28 mouse cellular contexts compared by ENCODE assay signal in genomic region chr7:49348636-49349035, GRCm38 (mm10).
DNase-seq lines count a peak whose midpoint lies in the region; ATAC-seq and TF ChIP-seq lines count a peak whose summit lies in the region.
"Had no signal": no experiment of that assay in that cellular context is flagged by ENCODE, and none has a peak within 500 bp of the region (broad histone marks: within the 10 kb centered on the region; RNA-seq: fewer than 3 reads in every experiment).

No protein-coding gene starts in this region.

- H3K4me3 ChIP-seq in forebrain, embryonic 16.5 days (replicated peaks; ENCODE audit: low read length) = no peak overlapping the region
- H3K4me3 ChIP-seq in forebrain, embryonic 14.5 days (ENCODE audit: low read depth, low read length) = no peak overlapping the region
- H3K4me3 ChIP-seq in E14TG2a.4 (replicated peaks; ENCODE audit: low read length) (peak overlapping the region; percentile 65), ES-E14 (ENCODE audit: insufficient read depth in 1 of 2, low read depth in 1 of 2, low read length in 2 of 2, poor library complexity in 1 of 2, severe bottlenecking in 1 of 2) (peak overlapping the region; percentile 20 to 48; a peak in 3 of 4 replicates)
- H3K4me3 ChIP-seq: embryonic facial prominence, embryonic 10.5 days; embryonic facial prominence, embryonic 13.5 days; erythroblast, embryonic 14.5 days; forebrain, embryonic 12.5 days; gastrocnemius, adult 2 months had no signal

- DNase-seq in forebrain, embryonic 14.5 days (ENCODE audit: low spot score) = no peak
- DNase-seq in ES-E14 (ENCODE audit: low read depth, low spot score) = no peak
- DNase-seq in MN1 (ENCODE audit: low spot score) = no peak
- no peak for DNase-seq in cerebellum, adult 11-12 months
- DNase-seq: adrenal gland, postnatal 10 days; adrenal gland, postnatal 36 days; cerebellum, adult 2 months; cerebellum, postnatal 10 days; cerebellum, postnatal 36 days; embryo, embryonic 11 days; forebrain, postnatal 0 days; gastrocnemius, adult 2 months; gastrocnemius, postnatal 14 days; heart, adult 11 months; heart, postnatal 36 days; kidney, adult 18-20 months; kidney, adult 9 months had no signal

- H3K9me3 ChIP-seq in forebrain, embryonic 16.5 days (ENCODE audit: control insufficient read depth, low read length) = no peaks in the 10 kb centered on the region
- H3K9me3 ChIP-seq in forebrain, embryonic 14.5 days (replicated peaks; ENCODE audit: control insufficient read depth, low read length) = no peaks in the 10 kb centered on the region
- H3K9me3 ChIP-seq in E14TG2a.4 (ENCODE audit: low read length) = no peaks in the 10 kb centered on the region
- H3K9me3 ChIP-seq in ES-E14 (ENCODE audit: control insufficient read depth, insufficient read depth, low read depth, low read length) = no peaks in the 10 kb centered on the region
- H3K9me3 ChIP-seq: embryonic facial prominence, embryonic 10.5 days; embryonic facial prominence, embryonic 13.5 days; forebrain, embryonic 12.5 days had no signal

- H3K4me2 ChIP-seq in forebrain, embryonic 16.5 days (ENCODE audit: low read length) = no peak overlapping the region
- H3K4me2 ChIP-seq in forebrain, embryonic 14.5 days (ENCODE audit: low read length) = no peak overlapping the region
- H3K4me2 ChIP-seq: embryonic facial prominence, embryonic 13.5 days; forebrain, embryonic 12.5 days; heart, embryonic 11.5 days had no signal

- H3K36me3 ChIP-seq in forebrain, embryonic 16.5 days (ENCODE audit: control insufficient read depth, insufficient read depth) = no peaks in the 10 kb centered on the region
- H3K36me3 ChIP-seq in forebrain, embryonic 14.5 days (ENCODE audit: control insufficient read depth, insufficient read depth, low read length) = no peaks in the 10 kb centered on the region
- H3K36me3 ChIP-seq in E14TG2a.4 (ENCODE audit: insufficient read depth, low read length) (no peaks in the 10 kb centered on the region), ES-E14 (ENCODE audit: control insufficient read depth, insufficient read depth, low read length, poor library complexity, severe bottlenecking) (no peaks in the 10 kb centered on the region)
- H3K36me3 ChIP-seq: embryonic facial prominence, embryonic 10.5 days; embryonic facial prominence, embryonic 13.5 days; forebrain, embryonic 12.5 days; G1E had no signal

- ATAC-seq in forebrain, embryonic 16.5 days = peak; percentile 35; the same call in 1 of the 2 replicates
- ATAC-seq in forebrain, embryonic 14.5 days = no peak
- ATAC-seq: forebrain, postnatal 0 days; hindbrain, embryonic 16.5 days; inflammation-experienced regulatory T-cells, adult 6 months; intestine, embryonic 16.5 days had no signal

- peaks cover 9% of the 10 kb centered on the region for H3K4me1 ChIP-seq in forebrain, embryonic 16.5 days (replicated peaks; ENCODE audit: control insufficient read depth, insufficient read depth, low read length)
- H3K4me1 ChIP-seq in forebrain, embryonic 14.5 days (ENCODE audit: control insufficient read depth, insufficient read depth, low read length) = peaks cover 9% of the 10 kb centered on the region; the same call in 1 of the 2 replicates
- H3K4me1 ChIP-seq in E14TG2a.4 (replicated peaks; ENCODE audit: low read depth, low read length) = peaks cover 79% of the 10 kb centered on the region
- peaks cover 16 to 36% of the 10 kb centered on the region in 2 experiments; a peak in 3 of 4 replicates for H3K4me1 ChIP-seq in ES-E14 (ENCODE audit: control insufficient read depth in 2 of 2, insufficient read depth in 2 of 2, low read length in 2 of 2, poor library complexity in 1 of 2)

- no peak overlapping the region for H3K9ac ChIP-seq in forebrain, embryonic 16.5 days (replicated peaks; ENCODE audit: low read depth, low read length)
- no peak overlapping the region for H3K9ac ChIP-seq in forebrain, embryonic 14.5 days (ENCODE audit: low read length)
- H3K9ac ChIP-seq in ES-E14 (ENCODE audit: insufficient read depth, low read depth, low read length, poor library complexity, severe bottlenecking) = no peak overlapping the region
- H3K9ac ChIP-seq: embryonic facial prominence, embryonic 13.5 days; forebrain, embryonic 12.5 days; forebrain, postnatal 0 days had no signal

- TF ChIP-seq CTCF in E14TG2a.4 (conservative IDR thresholded peaks at IDR 0.05; ENCODE audit: low read length) = no peak

- H3K27ac ChIP-seq in forebrain, embryonic 16.5 days (ENCODE audit: low read length) = no peak overlapping the region
- H3K27ac ChIP-seq in forebrain, embryonic 14.5 days (ENCODE audit: low read depth, low read length) = no peak overlapping the region
- H3K27ac ChIP-seq in ES-E14 (ENCODE audit: insufficient read depth, low read depth, low read length, poor library complexity, severe bottlenecking) = peak overlapping the region; percentile 84
- H3K27ac ChIP-seq: embryonic facial prominence, embryonic 10.5 days; embryonic facial prominence, embryonic 13.5 days; forebrain, embryonic 12.5 days; gastrocnemius, adult 2 months had no signal

- in situ Hi-C loops in ES-E14 (cut with MboI; ENCODE audit: low sequenced_read_pairs in 2 of 2, unreplicated experiment in 2 of 2) = no loop called here

- H3K27me3 ChIP-seq in forebrain, embryonic 16.5 days (replicated peaks; ENCODE audit: control insufficient read depth, insufficient read depth, low read length) = no peaks in the 10 kb centered on the region
- no peaks in the 10 kb centered on the region for H3K27me3 ChIP-seq in forebrain, embryonic 14.5 days (replicated peaks; ENCODE audit: control insufficient read depth, insufficient read depth, low read length)
- H3K27me3 ChIP-seq in E14TG2a.4 (ENCODE audit: insufficient read depth, low read length) = no peaks in the 10 kb centered on the region

- 23% methylated on average over 2 of the region's 2 CpGs for WGBS in forebrain, embryonic 16.5 days
- 29% methylated on average over 2 of the region's 2 CpGs for WGBS in forebrain, embryonic 14.5 days

TF ChIP-seq in ES-E14, 5 proteins besides CTCF, POLR2A, EP300 and RAD21:
- no peak for TF ChIP-seq ZC3H11A (IDR thresholded peaks at IDR 0.05; ENCODE audit: borderline replicate concordance, low read depth, low read length)
- no peak for TF ChIP-seq ZNF384 (IDR thresholded peaks at IDR 0.05; ENCODE audit: low read depth, low read length)
- no peak for TF ChIP-seq MAFK (IDR thresholded peaks at IDR 0.05; ENCODE audit: insufficient read depth, low read depth, low read length)
- TF ChIP-seq HCFC1 (IDR thresholded peaks at IDR 0.05; ENCODE audit: borderline replicate concordance, insufficient read depth, low read length) = no peak
- TF ChIP-seq CHD2 (IDR thresholded peaks at IDR 0.05; ENCODE audit: low read depth, low read length) = no peak

Comparison
In these comparisons a context has a peak if more than half of its experiments do, and no peak if none do; other contexts are left out.
1. H3K4me3 ChIP-seq: peak in E14TG2a.4 (single experiment) and ES-E14 (2 of 2); none in forebrain, embryonic 16.5 days (single experiment) and forebrain, embryonic 14.5 days (single experiment).